In genomic region chr16:20672500-20672902, GRCm38 (mm10) we compare ENCODE assay signal across 8 mouse cellular contexts. TPM values are rescaled to one million over a fixed set of nuclear protein-coding genes. Genes with fewer than 3 reads are reported as not detected.
DNase-seq lines count a peak whose midpoint lies in the region; ATAC-seq and TF ChIP-seq lines count a peak whose summit lies in the region.

No protein-coding gene starts in this region.

- peak; percentile 91 for DNase-seq in WW6 (ENCODE audit: low read depth, low spot score)
- DNase-seq in cerebellum, postnatal 4 days (ENCODE audit: low spot score in 2 of 2): peak; percentile 91 to 96
- peak; percentile 98 for DNase-seq in gastrocnemius, adult 2 months
- DNase-seq in hindbrain, postnatal 0 days (ENCODE audit: low spot score): peak; percentile 97
- peak; percentile 96 to 98 for DNase-seq in left cerebral cortex, adult 2 months (ENCODE audit: extremely low spot score in 1 of 2, low spot score in 2 of 2)
- peak; percentile 94 to 95 for DNase-seq in right cerebral cortex, adult 2 months (ENCODE audit: low spot score in 2 of 2)
- DNase-seq in urinary bladder, postnatal 14 days (ENCODE audit: low spot score): peak; percentile 96

- under 1% methylated on average over 38 of the region's 38 CpGs for WGBS in hindbrain, postnatal 0 days

- peaks cover 18% of the 10 kb centered on the region for H3K4me1 ChIP-seq in hindbrain, postnatal 0 days (ENCODE audit: insufficient read depth, low read length)

- peak overlapping the region; percentile 96 for H3K9ac ChIP-seq in hindbrain, postnatal 0 days (replicated peaks; ENCODE audit: low read length)

- H3K27me3 ChIP-seq in hindbrain, postnatal 0 days (ENCODE audit: insufficient read depth, low read length): no peaks in the 10 kb centered on the region

- TF ChIP-seq CTCF in gastrocnemius, adult 2 months (IDR thresholded peaks at IDR 0.05): no peak
- no peak for TF ChIP-seq CTCF in hindbrain, postnatal 0 days (IDR thresholded peaks at IDR 0.05; ENCODE audit: low read depth)
- no peak for TF ChIP-seq CTCF in left cerebral cortex, adult 2 months (IDR thresholded peaks at IDR 0.05)

- H3K36me3 ChIP-seq in hindbrain, postnatal 0 days (ENCODE audit: insufficient read depth, low read length): peaks cover 10% of the 10 kb centered on the region

- H3K4me3 ChIP-seq in gastrocnemius, adult 2 months: peak overlapping the region; percentile 94
- H3K4me3 ChIP-seq in hindbrain, postnatal 0 days (ENCODE audit: low read length): peak overlapping the region; percentile 88
- H3K4me3 ChIP-seq in left cerebral cortex, adult 2 months: peak overlapping the region; percentile 65

- H3K9me3 ChIP-seq in hindbrain, postnatal 0 days (ENCODE audit: low read length): no peaks in the 10 kb centered on the region

- peak; percentile 97 for ATAC-seq in hindbrain, postnatal 0 days
- peak; percentile 89 for ATAC-seq in megakaryocyte, adult 5-6 weeks (ENCODE audit: poor library complexity, severe bottlenecking)

- intact Hi-C loops in gastrocnemius, adult 2 months (cut with DNase I): loop anchor here (2.0 kb wide), 1 partner anchor 20 kb away; no protein-coding TSS in a partner anchor
- intact Hi-C loops in left cerebral cortex, adult 2 months (cut with DNase I): loop anchor here (2.0 kb wide), 1 partner anchor 22 kb away; the partner anchor contains the start of gene Psmd2

- H3K4me2 ChIP-seq in hindbrain, postnatal 0 days (ENCODE audit: low read depth, low read length): peak overlapping the region; percentile 94

- H3K27ac ChIP-seq in gastrocnemius, adult 2 months: peak overlapping the region; percentile 94
- peak overlapping the region; percentile 92 for H3K27ac ChIP-seq in hindbrain, postnatal 0 days
- H3K27ac ChIP-seq in left cerebral cortex, adult 2 months: peak overlapping the region; percentile 79; the same call in 1 of the 2 replicates

RNA-seq across cellular contexts. Expression of gene Eif4g1, which starts 4.4 kb away (rescaled TPM):
- total RNA-seq in gastrocnemius, adult 2 months (2021): 100 to 1,000 TPM; 428 to 462 TPM
- total RNA-seq in hindbrain, postnatal 0 days (2014; rRNA removed): 424 and 428 TPM in 2 replicates
- polyA plus RNA-seq in hindbrain, postnatal 0 days (2015; fragmentation: Nextera tagmentation; extraction: Ambion mirVana): 115 and 124 TPM in 2 replicates
- total RNA-seq in left cerebral cortex, adult 2 months (2021): 100 to 1,000 TPM; 278 to 283 TPM
- total RNA-seq in megakaryocyte, adult 5-6 weeks (2015): 117 and 119 TPM in 2 replicates
- 159 and 160 TPM in 2 replicates for total RNA-seq in megakaryocyte, adult 5-6 weeks (2017)

RNA-seq across cellular contexts. Expression of gene Fam131a, which starts 20.5 kb away (rescaled TPM):
- 10 to 100 TPM; 46.0 to 62.9 TPM for total RNA-seq in gastrocnemius, adult 2 months (2021)
- 130 and 147 TPM in 2 replicates for total RNA-seq in hindbrain, postnatal 0 days (2014; rRNA removed)
- 49.0 and 55.4 TPM in 2 replicates for polyA plus RNA-seq in hindbrain, postnatal 0 days (2015; fragmentation: Nextera tagmentation; extraction: Ambion mirVana)
- 100 to 1,000 TPM; 320 to 343 TPM for total RNA-seq in left cerebral cortex, adult 2 months (2021)
- 0.09 and 0.33 TPM in 2 replicates for total RNA-seq in megakaryocyte, adult 5-6 weeks (2015)
- 0.16 and 0.55 TPM in 2 replicates for total RNA-seq in megakaryocyte, adult 5-6 weeks (2017)

RNA-seq across cellular contexts. Expression of gene Psmd2, which starts 21.0 kb away (rescaled TPM):
- total RNA-seq in gastrocnemius, adult 2 months (2021): 100 to 1,000 TPM; 223 to 253 TPM
- total RNA-seq in hindbrain, postnatal 0 days (2014; rRNA removed): 192 and 196 TPM in 2 replicates
- 308 and 314 TPM in 2 replicates for polyA plus RNA-seq in hindbrain, postnatal 0 days (2015; fragmentation: Nextera tagmentation; extraction: Ambion mirVana)
- total RNA-seq in left cerebral cortex, adult 2 months (2021): 100 to 1,000 TPM; 218 to 233 TPM
- 88.9 and 92.4 TPM in 2 replicates for total RNA-seq in megakaryocyte, adult 5-6 weeks (2015)
- 134 and 172 TPM in 2 replicates for total RNA-seq in megakaryocyte, adult 5-6 weeks (2017)

RNA-seq across cellular contexts. Expression of gene Ece2, which starts 42.9 kb away (rescaled TPM):
- total RNA-seq in gastrocnemius, adult 2 months (2021): under 1 TPM in 1 of 2 experiments, not detected in 1; 0.42 TPM
- total RNA-seq in hindbrain, postnatal 0 days (2014; rRNA removed): 14.7 and 24.6 TPM in 2 replicates
- 16.0 and 16.6 TPM in 2 replicates for polyA plus RNA-seq in hindbrain, postnatal 0 days (2015; fragmentation: Nextera tagmentation; extraction: Ambion mirVana)
- 10 to 100 TPM; 24.7 to 28.9 TPM for total RNA-seq in left cerebral cortex, adult 2 months (2021)
- total RNA-seq in megakaryocyte, adult 5-6 weeks (2015): not detected in 2 replicates
- total RNA-seq in megakaryocyte, adult 5-6 weeks (2017): not detected in 2 replicates

RNA-seq across cellular contexts. Expression of gene Polr2h, which starts 45.0 kb away (rescaled TPM):
- total RNA-seq in gastrocnemius, adult 2 months (2021): 1 to 10 TPM; 7.6 to 9.2 TPM
- total RNA-seq in hindbrain, postnatal 0 days (2014; rRNA removed): 25.5 and 29.2 TPM in 2 replicates
- 88.6 and 90.8 TPM in 2 replicates for polyA plus RNA-seq in hindbrain, postnatal 0 days (2015; fragmentation: Nextera tagmentation; extraction: Ambion mirVana)
- total RNA-seq in left cerebral cortex, adult 2 months (2021): 10 to 100 TPM; 22.5 to 28.6 TPM
- total RNA-seq in megakaryocyte, adult 5-6 weeks (2015): 34.7 and 36.7 TPM in 2 replicates
- total RNA-seq in megakaryocyte, adult 5-6 weeks (2017): 27.8 and 29.2 TPM in 2 replicates

Comparison
In these comparisons a context has a peak if more than half of its experiments do, and no peak if none do; other contexts are left out.
1. Peak in every context shown above with its lines: DNase-seq, ATAC-seq, H3K4me3 ChIP-seq and H3K27ac ChIP-seq.
2. RNA of gene Fam131a, which starts 20.5 kb away (total RNA-seq): 320 to 343 TPM in left cerebral cortex, adult 2 months, 130 to 147 TPM in hindbrain, postnatal 0 days and 46.0 to 62.9 TPM in gastrocnemius, adult 2 months; 0.09 to 0.55 TPM in megakaryocyte, adult 5-6 weeks; every median in the first group is over 10 times any median in the second.